Mouse (Mus musculus): ENCODE measurements around the gene Pgm2. TPM values are rescaled to one million over a fixed set of nuclear protein-coding genes. Genes with fewer than 3 reads are reported as not detected.

Pgm2 gene
- total and polyA plus RNA-seq, 2 experiments from 2014 or later: 12.6 to 14.0 TPM

- Histone ChIP-seq H3K4me3 (ENCODE audit: low read depth, low read length) (no peak overlapping the region), H3K4me2 (ENCODE audit: low read depth, low read length, poor library complexity, severe bottlenecking) (no peak overlapping the region), H3K9ac (replicated peaks; ENCODE audit: low read length, poor library complexity, severe bottlenecking) (no peak overlapping the region), H3K9me3 (ENCODE audit: low read length) (no peaks in the 10 kb centered on the region), H3K27me3 (ENCODE audit: insufficient read depth, low read length) (no peaks in the 10 kb centered on the region), H3K4me1 (ENCODE audit: insufficient read depth, low read length) (no peaks in the 10 kb centered on the region), H3K27ac (ENCODE audit: low read depth, low read length) (no peak overlapping the region), H3K36me3 (ENCODE audit: insufficient read depth, low read length) (peaks cover 24% of the 10 kb centered on the region)
- no peak for TF ChIP-seq CTCF (IDR thresholded peaks at IDR 0.05)
- ATAC-seq (ENCODE audit: low FRiP score): no peak
- DNase-seq (ENCODE audit: low spot score): no peak
- 87% methylated on average over 9 of the region's 9 CpGs for WGBS
Measured at GRCm38 (mm10) chr5:64101993-64102716, 9.4 kb downstream of the Pgm2 start.

GRCm38 (mm10) chr5:64102717-64103075, 9.9 kb downstream of the Pgm2 start:
- no peaks in the 10 kb centered on the region for H3K4me1 ChIP-seq (ENCODE audit: insufficient read depth, low read length)
- H3K4me2 ChIP-seq (ENCODE audit: low read depth, low read length, poor library complexity, severe bottlenecking): no peak overlapping the region
- 70% methylated on average over 7 of the region's 7 CpGs for WGBS
- no peak overlapping the region for H3K27ac ChIP-seq (ENCODE audit: low read depth, low read length)
- H3K4me3 ChIP-seq (ENCODE audit: low read depth, low read length): no peak overlapping the region
- TF ChIP-seq CTCF (IDR thresholded peaks at IDR 0.05): no peak
- DNase-seq (ENCODE audit: low spot score) (no peak), ATAC-seq (ENCODE audit: low FRiP score) (no peak)
- peaks cover 28% of the 10 kb centered on the region for H3K36me3 ChIP-seq (ENCODE audit: insufficient read depth, low read length)
- H3K9ac ChIP-seq (replicated peaks; ENCODE audit: low read length, poor library complexity, severe bottlenecking): no peak overlapping the region
- H3K27me3 ChIP-seq (ENCODE audit: insufficient read depth, low read length): no peaks in the 10 kb centered on the region
- no peaks in the 10 kb centered on the region for H3K9me3 ChIP-seq (ENCODE audit: low read length)

GRCm38 (mm10) chr5:64107596-64108289, 15.0 kb downstream of the Pgm2 start:
- no peak for DNase-seq (ENCODE audit: low spot score)
- ATAC-seq (ENCODE audit: low FRiP score): no peak
- H3K27me3 ChIP-seq (ENCODE audit: insufficient read depth, low read length): no peaks in the 10 kb centered on the region
- no peaks in the 10 kb centered on the region for H3K4me1 ChIP-seq (ENCODE audit: insufficient read depth, low read length)
- WGBS: 89% methylated on average over 11 of the region's 11 CpGs
- no peak overlapping the region for H3K4me3 ChIP-seq (ENCODE audit: low read depth, low read length)
- H3K9me3 ChIP-seq (ENCODE audit: low read length): no peaks in the 10 kb centered on the region
- H3K9ac ChIP-seq (replicated peaks; ENCODE audit: low read length, poor library complexity, severe bottlenecking): no peak overlapping the region
- no peak overlapping the region for H3K27ac ChIP-seq (ENCODE audit: low read depth, low read length)
- no peak overlapping the region for H3K4me2 ChIP-seq (ENCODE audit: low read depth, low read length, poor library complexity, severe bottlenecking)
- TF ChIP-seq CTCF (IDR thresholded peaks at IDR 0.05): no peak
- H3K36me3 ChIP-seq (ENCODE audit: insufficient read depth, low read length): peaks cover 48% of the 10 kb centered on the region

GRCm38 (mm10) chr5:64109217-64109616, 16.5 kb downstream of the Pgm2 start:
- Histone ChIP-seq H3K4me2 (ENCODE audit: low read depth, low read length, poor library complexity, severe bottlenecking) (no peak overlapping the region), H3K9ac (replicated peaks; ENCODE audit: low read length, poor library complexity, severe bottlenecking) (no peak overlapping the region), H3K4me1 (ENCODE audit: insufficient read depth, low read length) (no peaks in the 10 kb centered on the region), H3K27me3 (ENCODE audit: insufficient read depth, low read length) (no peaks in the 10 kb centered on the region), H3K9me3 (ENCODE audit: low read length) (no peaks in the 10 kb centered on the region), H3K4me3 (ENCODE audit: low read depth, low read length) (no peak overlapping the region), H3K27ac (ENCODE audit: low read depth, low read length) (no peak overlapping the region), H3K36me3 (ENCODE audit: insufficient read depth, low read length) (peaks cover 58% of the 10 kb centered on the region)
- no peak for DNase-seq (ENCODE audit: low spot score)
- ATAC-seq (ENCODE audit: low FRiP score): no peak
- peak; percentile 53 for TF ChIP-seq CTCF (IDR thresholded peaks at IDR 0.05)
- WGBS: 67% methylated on average over 3 of the region's 3 CpGs

- H3K9ac ChIP-seq (replicated peaks; ENCODE audit: low read length, poor library complexity, severe bottlenecking): no peak overlapping the region
- DNase-seq (ENCODE audit: low spot score): no peak
- no peak overlapping the region for H3K4me3 ChIP-seq (ENCODE audit: low read depth, low read length)
- 91% methylated on average over 3 of the region's 3 CpGs for WGBS
- no peaks in the 10 kb centered on the region for H3K4me1 ChIP-seq (ENCODE audit: insufficient read depth, low read length)
- H3K4me2 ChIP-seq (ENCODE audit: low read depth, low read length, poor library complexity, severe bottlenecking): no peak overlapping the region
- H3K36me3 ChIP-seq (ENCODE audit: insufficient read depth, low read length): peaks cover 54% of the 10 kb centered on the region
- no peak for TF ChIP-seq CTCF (IDR thresholded peaks at IDR 0.05)
- no peak for ATAC-seq (ENCODE audit: low FRiP score)
- H3K27ac ChIP-seq (ENCODE audit: low read depth, low read length): no peak overlapping the region
- no peaks in the 10 kb centered on the region; the same call in 1 of the 2 replicates for H3K9me3 ChIP-seq (ENCODE audit: low read length)
- H3K27me3 ChIP-seq (ENCODE audit: insufficient read depth, low read length): no peaks in the 10 kb centered on the region
Measured at GRCm38 (mm10) chr5:64112360-64112759, 19.6 kb downstream of the Pgm2 start.

GRCm38 (mm10) chr5:64114210-64114609, 21.5 kb downstream of the Pgm2 start:
- 94% methylated on average over 6 of the region's 6 CpGs for WGBS
- H3K9ac ChIP-seq (replicated peaks; ENCODE audit: low read length, poor library complexity, severe bottlenecking): no peak overlapping the region

More at GRCm38 (mm10) chr5:64114210-64114609, 21.5 kb downstream of the Pgm2 start:
- no peak overlapping the region for H3K4me2 ChIP-seq (ENCODE audit: low read depth, low read length, poor library complexity, severe bottlenecking)
- H3K4me1 ChIP-seq (ENCODE audit: insufficient read depth, low read length): no peaks in the 10 kb centered on the region
- peaks cover 43% of the 10 kb centered on the region for H3K36me3 ChIP-seq (ENCODE audit: insufficient read depth, low read length)
- H3K27ac ChIP-seq (ENCODE audit: low read depth, low read length): no peak overlapping the region
- ATAC-seq (ENCODE audit: low FRiP score): no peak
- H3K4me3 ChIP-seq (ENCODE audit: low read depth, low read length): no peak overlapping the region
- H3K27me3 ChIP-seq (ENCODE audit: insufficient read depth, low read length): no peaks in the 10 kb centered on the region
- no peak for TF ChIP-seq CTCF (IDR thresholded peaks at IDR 0.05)
- no peak for DNase-seq (ENCODE audit: low spot score)
- no peaks in the 10 kb centered on the region; the same call in 1 of the 2 replicates for H3K9me3 ChIP-seq (ENCODE audit: low read length)
